Mouse (Mus musculus): ENCODE measurements at regions not wholly inside any gene's neighbourhood (a gene's known extent, or its start where the extent isn't known, plus 50 kb on each side); places are given as distances from the start of the nearest gene placed in this dataset.

DNA sequence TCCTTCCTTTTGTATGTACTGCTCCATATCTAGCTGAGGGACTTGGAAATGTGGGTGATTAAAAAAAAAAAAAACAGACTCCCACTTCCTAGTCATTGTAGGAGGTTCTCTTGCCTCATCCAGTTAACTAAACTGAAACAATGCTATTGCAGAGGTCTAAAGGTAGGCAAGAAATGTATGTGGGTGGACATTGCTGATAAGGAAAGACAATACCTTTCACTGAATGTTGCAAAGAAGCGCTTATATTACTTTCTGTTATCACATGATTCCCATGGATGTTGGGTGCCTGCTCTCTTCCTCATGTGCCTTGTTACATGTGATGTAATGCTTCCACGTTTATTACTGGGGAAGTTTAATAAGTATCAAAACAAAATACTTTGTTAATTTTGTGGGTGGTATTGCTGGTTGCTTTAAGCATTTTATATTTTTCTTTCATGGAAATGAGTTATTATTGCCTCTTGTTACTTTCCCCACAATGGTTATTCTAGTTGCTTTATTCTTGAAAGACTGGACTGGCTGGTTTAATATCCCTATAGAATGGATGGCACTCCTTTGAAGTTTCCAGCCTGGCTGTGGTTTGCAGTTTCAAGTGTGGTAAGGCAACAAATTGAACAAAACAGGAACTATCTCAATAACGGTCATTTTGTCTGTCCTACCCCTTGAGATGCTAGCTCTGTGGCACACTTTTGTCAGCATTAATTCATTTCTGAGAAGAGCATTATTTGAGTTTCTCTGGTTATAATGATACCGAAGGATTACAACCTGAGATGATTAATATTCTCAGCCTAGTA is 403.9 kb upstream of the Frg1 start:
- no peak for TF ChIP-seq POLR2A (IDR thresholded peaks at IDR 0.05; ENCODE audit: insufficient read depth, low read depth, low read length)
- TF ChIP-seq CTCF (IDR thresholded peaks at IDR 0.05; ENCODE audit: insufficient read depth, low read depth, low read length), result no peak

Data from olfactory bulb, adult 2 months (tissue).